Mouse (Mus musculus) gastrocnemius, postnatal 25 days (tissue): ENCODE results near the gene Il1r1. TPM values are rescaled to one million over a fixed set of nuclear protein-coding genes. Genes with fewer than 3 reads are reported as not detected.

ENCODE experiments used
- DNase-seq: peaks from one replicate; pipeline ENCODE4 v3.0.0; 2022
- total RNA-seq, 2 experiments: library from RNA; stranded (reverse); gene quantifications; 1 replicate in 1 of 2; 2 replicates in 1 of 2; pipeline ENCODE4 v1.2.3; 2021

The Il1r1 gene
- total RNA-seq, 2 experiments from 2014 or later: 1.8 to 2.3 TPM

DNA sequence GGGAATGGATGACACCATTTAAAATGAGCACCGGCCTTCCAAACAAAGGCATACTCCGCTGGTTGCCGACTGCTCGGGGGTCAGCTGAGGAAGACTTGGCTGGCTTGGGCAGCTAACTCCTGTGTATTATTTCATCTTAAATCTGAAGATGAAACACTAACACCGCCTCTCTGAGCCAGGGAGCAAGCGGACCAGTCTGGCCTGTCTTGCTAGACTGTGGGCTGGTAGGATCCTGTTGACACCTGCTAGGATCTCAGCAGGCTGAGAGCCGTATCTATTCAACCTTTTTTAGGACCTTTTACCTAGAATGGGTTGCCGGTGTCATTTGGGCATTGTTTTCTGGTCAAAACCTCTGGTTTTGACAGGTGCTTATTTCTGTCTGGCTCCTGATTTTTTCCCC lies 92.8 kb downstream of the Il1r1 start:
- DNase-seq: no peak

DNA sequence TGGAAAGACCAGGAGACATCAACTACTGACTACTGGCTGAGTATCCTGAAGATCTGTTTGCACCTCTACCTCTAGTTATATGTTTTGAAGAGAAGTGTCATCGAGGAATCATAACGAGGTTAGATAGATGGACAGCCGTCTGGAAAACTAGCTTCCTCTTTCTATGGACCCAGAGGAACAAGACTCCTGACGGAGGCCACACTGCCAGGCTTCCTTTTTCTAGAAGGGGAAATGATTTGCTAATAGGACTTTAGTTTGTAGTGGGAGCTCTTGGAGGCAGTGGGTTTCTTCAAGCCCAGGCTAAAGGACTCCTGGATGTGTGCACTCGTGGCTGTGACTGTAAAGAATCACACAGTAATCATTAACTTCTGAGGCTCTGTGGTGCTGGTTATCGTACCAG lies 96.9 kb downstream of the Il1r1 start:
- no peak for DNase-seq

DNA sequence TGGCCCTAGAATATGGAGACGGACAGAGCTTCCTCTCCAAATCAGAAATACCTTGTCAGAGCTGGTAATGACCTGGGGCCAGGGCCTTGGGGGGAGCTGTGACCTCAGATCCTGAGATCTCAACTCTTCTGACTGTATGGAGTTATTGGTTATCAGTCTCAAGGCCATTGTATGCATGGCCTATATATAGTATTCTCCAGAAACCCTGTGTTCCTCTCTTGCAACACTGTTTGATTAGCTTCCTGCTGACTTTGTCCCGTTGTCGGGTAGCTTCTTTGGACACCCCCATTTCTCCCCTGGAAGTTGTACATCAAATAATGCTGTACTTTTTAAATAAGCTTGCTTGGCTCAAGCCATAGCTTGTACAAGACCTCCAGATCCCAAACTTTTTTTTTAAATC lies 97.7 kb downstream of the Il1r1 start:
- DNase-seq: no peak

DNA sequence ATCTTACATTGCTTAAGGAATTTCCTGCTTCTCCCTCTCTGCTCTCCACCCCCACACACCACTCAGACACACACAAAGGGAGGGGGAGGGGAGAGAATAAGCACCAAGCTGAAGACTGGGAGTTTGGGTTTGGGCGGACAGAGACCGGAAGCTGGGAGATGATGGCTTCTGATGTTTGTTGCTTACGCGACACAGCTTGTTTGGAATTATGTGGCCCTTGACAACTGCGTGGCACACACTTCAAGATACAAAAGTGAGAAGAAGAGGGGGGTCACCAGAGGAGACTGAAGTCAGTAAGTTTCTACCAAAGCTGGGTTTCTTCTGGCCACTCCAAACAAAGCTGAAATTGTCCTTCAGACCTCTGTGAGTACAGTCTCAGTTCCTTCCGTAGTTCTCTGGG lies 99.6 kb downstream of the Il1r1 start, which contains the start of gene Il1rl2:
Gene Il1rl2 (plus strand): TSS at position 154 of the 400 bp plus-strand sequence.
- no peak for DNase-seq

DNA sequence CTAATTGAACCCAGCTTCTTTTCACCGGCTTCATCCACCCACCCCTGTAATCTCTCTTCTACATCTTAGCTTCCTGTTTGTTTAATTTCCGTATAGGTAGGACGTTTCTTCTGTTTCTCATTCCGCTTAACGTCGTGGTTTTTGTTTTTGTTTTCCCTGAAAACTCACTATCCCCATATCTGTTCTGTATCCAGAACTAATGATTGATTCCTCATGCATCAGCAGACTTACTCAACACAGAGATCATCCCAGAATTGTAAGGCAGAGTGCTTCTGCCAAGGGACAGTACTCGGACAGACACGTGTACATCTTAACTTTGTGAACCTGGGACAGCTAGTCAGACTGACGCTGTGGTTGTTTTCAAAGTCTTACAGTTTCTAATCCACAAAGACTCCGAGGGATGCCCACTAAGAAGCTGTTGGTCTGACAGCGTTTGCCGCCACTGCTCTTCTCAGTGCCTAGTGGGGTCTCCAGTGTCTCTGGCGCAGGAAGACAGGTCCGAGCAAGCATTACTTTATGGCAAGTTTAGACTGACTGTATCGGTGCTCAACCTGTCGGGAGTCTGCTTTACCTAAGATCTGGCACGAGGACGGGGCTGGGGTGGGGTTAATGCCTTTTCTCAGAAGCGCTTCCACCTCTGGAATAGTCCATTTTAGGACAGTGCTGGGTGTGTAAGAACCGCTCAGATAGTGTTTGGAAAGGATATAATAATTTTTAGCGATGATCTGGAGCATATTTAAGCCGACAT lies 100.2 kb downstream of the Il1r1 start:
- no peak for DNase-seq

DNA sequence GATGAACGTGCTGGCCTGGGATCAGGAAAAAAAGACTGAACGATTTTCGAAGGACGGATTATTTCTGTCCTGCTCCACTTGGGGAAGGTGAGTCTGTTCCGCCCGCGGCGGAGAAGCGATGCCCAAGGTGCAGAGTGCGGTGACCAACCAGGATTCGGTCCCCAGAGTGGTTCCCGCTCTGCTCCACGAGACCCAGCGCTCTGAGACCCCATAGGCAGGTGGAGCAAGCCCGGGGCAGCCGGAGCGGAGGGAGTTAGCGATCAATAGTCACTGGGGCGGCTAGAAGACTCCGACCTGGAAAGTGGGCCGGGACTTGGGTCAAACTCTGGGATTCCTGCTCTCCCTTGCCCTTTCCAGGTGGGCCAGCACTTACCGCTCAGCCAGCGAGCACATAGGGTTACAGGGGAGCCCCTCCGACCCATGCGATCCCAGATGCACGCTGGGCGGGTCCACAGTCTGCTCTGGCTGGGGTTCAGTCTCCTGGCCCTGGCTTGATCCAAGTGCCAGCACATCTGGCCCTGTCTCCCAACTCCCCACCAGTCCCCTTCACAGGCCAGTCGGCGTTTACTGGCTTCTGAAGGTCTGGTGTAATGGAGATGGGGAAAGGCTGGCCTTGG lies 100.9 kb downstream of the Il1r1 start:
- DNase-seq: no peak

DNA sequence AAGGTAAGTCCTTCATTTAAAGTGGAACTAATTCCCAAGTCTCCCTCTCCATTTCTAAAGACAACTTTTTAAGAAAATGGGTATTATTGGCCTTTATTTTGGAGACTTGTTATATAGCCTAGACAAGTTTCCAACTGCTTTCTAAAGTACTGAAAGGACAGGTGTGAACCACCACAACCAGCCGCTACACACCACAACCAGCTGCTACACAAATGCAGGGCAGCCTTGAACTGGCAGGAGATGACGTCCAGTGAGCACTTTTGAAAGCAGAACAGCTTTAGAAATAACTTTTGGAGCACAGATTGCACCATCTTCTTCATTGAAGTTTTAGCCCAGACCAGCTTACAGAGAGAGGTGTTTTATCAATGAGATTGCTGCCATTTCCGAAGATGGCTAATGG lies 102.7 kb downstream of the Il1r1 start:
- no peak for DNase-seq

DNA sequence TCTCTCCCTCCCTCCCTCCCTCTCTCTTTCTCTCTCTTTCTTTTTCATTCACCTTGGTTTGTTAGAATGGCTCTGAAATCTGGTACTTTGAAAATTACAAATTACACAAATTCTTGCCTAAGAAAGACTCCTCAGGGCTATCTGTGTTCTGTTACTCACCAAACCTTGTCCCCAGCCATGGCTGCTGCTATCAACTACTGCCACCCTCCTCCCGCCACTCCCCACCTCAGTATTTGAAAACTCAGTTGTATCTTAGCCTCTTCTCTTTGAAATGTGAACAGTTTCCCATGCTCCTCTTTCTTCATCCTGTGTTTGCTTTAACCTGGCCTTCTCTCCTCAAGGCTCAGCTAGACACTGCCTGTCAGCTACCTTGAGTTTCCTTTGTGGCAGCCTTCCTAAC lies 104.6 kb downstream of the Il1r1 start:
- no peak for DNase-seq

DNA sequence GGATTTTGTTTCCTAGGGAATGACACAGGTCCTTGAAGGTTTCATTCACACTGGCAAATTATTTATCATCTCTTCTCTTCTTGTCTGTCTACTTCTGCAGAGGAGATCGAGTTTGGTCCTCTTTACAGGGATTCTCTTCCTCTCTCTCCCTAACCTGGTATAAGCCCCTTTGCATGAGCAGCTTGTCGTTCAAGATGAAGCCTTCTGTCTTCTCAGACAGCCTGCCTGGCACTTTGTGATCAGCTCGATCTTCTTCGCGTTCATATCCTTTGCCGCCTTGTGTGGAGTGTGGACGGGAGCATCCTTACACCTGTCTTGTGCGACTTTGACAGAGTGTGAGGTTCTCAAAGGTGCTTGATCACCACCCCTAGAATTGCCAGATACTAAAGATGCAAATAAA lies 105.3 kb downstream of the Il1r1 start:
- no peak for DNase-seq

DNA sequence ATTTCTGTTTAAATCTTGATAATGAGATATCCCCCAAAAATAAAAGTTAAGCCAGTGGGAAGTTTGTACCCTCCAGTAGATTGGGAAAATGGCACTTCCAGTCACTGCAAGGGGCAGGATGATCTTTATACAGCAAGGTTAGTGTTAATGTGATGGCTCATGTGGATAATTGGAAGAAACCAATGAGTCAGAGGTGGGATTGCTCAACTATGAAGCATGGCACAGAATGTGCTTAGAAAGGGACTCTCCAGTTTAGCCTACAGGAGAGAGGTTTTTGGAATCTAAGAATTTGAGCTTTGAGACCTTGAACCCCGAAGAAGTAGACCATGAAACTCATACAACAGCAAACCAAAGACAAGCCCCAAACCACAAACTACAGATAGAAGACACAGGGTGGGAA lies 114.5 kb downstream of the Il1r1 start:
- DNase-seq: no peak

DNA sequence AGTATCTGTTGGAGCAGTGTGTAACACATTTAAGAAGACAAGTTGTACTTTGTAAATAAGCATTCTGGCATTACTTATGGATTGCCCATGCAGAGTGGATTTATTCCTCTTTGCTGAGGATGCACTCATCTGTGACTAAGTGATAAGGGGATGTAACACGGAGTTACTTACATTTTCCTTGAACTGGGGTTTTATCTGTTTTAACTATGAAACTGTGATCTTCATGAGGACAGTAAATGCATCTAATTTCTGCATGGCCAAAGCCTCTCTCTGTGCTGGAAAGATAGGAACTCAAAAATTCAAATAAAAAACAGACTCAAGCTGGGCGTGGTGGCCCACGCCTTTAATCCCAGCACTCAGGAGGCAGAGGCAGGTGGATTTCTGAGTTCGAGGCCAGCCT lies 115.2 kb downstream of the Il1r1 start:
- no peak for DNase-seq

DNA sequence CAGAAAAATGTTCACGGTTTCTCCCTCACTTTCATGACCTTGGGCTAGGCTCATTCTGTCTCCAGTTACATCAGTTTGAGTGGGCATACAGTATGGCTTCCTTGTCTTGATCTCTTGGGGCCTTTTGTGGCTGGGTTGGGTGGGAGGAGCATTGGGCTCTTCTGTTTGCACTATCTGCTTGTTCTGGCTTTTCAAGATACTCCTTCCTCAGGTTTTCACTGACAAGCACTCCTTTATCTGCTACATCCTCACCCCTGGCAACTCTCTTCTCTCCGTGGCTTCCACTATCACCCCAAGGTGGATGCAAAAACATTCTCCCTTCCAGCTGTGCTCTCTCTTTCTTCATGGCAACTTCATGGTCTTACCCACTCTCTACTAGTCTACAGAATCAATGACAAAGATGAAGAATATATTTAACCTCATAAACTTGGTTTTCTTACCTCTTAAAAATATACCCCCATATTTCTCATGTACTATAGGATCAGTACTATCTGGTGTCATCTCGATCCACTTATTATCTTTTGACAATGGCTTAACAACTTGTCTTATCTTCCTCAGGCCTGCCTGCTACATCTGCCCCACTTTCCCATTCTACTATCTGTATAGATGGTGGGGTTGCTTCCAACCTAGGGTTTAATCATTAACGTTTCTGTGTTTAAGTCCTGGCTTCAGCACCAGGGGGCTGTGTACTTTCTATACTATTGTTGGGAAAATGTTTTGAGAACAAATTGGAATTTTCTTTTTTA lies 127.5 kb downstream of the Il1r1 start:
- DNase-seq: no peak

DNA sequence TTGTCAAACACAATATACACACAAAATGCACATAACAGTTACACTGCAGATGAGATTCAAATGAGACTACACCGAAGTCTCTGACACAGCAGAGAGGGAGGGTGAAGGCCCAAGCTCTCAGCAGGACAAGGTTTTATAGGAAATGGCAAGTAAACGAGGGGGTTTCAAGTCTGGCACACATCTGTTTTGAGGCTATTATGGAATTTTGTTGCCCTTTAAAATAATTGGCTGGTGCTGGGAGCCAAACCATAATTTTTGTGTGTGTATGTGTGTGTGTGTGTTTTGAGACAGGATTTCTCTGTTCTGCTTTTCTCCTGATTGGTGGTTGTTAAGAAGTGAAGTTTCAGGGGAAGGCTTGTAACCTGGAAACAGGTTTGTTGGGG lies 128.0 kb downstream of the Il1r1 start:
- DNase-seq: no peak

DNA sequence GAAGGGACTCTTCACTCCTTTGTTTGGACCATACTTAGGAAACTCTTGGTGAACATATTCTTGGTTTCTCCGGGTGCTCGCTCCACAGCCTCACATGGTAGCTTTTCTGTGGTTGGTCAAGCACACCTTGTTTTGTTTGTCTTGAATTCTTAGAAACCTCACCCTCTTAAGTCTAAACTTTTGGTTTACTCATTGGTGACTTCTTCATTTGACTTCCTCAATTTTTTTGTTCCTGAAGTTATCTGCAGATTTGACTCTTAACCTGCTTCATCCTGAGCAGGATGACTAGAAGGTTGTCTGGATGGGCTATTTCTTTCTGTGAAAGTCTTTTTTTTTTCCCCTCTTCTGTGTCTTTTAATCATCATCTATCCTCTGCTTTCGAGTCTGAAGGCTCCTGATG lies 129.8 kb downstream of the Il1r1 start:
- DNase-seq: no peak

DNA sequence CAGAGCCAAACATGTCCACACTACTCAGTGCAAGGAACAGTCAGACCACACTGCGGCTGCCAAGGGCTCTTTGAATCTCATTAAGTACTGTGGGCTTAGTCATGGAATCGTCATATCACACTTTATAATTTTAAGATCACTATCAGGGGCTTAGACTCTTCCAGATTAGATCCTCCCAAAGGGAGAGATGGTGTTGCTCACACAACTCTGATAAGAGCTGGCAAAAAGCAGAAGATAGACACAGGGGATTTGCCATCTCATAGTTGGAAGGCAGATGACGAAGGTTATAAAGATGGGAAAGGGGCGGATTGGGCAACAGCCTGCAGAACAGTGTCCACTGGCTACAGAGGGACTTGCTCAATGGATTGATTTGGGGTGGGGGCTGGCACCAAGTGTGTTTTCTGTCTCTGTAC lies 130.6 kb downstream of the Il1r1 start:
- no peak for DNase-seq

DNA sequence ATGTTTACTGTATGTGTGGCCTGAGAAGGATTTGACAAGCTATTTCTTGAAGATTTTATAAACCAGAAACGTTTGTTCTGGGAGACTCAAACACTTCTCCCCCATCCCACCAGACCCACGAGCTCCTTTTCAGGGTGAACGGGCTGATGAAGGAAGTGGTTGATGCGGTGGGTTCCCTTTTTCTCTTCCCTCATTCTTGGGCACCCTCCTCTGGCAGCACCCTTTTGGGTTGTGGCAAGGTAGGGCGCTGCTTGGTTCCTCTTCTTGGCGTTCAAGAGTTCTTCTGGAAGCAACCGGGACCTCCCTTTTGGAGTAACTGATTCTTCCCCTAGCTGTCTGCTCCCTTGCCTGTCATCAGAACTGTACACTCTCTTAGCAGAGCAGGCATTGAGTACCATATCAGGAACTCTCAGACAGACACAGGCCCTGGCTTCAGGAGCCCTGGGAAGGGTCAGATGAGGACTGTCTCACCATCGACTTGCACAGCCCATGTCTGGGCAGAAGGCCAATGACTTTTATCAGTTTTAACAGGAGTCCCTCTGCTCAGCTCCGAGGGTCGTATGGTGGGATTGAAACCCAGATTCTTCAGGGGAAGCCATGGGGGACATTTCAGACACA lies 131.1 kb downstream of the Il1r1 start:
- no peak for DNase-seq

DNA sequence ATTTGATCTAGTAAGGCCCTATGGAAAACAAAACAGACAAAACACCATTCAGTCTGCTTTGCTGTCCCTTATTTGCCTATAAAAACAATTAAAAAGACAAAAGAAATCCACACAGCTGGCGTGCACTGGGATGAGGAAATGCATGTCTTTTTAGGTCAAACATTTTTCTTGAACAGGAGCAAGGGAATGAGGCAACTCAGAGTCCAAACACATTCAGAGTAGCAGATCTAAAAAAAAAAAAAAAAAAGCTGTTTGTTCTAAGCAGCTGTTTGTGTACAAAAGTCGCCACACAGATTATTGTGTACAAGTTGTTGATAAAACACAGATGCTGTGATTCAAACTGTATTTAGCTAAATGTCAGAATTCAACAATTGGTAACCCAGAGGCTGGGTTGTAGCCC lies 133.0 kb downstream of the Il1r1 start:
- DNase-seq: no peak

DNA sequence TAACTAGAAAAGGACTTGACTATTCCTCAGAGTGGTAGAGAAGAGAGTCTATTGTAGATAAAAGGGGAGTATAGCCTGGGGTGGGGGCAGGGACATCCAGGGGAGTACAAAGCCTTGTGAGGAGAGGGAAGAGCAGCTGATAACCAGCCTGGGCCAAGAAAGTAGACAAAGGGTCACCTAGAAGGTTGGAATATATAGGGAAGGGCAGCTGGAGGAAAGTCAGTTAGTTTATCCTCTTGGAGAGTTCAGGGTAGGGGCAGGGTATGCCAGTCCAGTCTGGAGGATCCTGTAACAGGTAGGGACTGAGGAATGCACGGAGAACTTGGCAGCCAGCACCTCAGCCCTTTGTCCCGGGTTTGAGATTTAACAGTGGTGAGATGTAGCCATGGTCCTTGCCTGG lies 133.5 kb downstream of the Il1r1 start:
- no peak for DNase-seq

DNA sequence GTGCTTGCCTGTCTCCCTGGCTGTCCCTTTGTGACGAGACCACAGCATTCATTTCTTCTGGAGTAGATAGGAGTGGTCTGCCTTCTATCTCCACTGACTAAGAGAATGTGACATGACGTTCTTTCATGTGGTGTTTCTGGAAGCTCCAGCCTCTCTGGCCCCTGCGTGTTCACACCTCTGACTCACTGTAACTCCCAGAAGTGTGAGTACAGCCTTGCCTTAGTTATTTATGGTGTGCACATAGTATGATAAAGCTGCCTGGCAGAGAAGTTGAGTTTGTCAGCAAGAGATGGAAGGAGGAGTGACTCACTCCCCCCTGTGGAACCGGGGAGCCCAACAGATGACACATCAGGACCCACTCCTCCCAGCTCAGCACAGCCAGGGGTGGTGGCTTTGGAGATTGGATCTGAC lies 133.9 kb downstream of the Il1r1 start:
- peak; percentile 39 for DNase-seq

DNA sequence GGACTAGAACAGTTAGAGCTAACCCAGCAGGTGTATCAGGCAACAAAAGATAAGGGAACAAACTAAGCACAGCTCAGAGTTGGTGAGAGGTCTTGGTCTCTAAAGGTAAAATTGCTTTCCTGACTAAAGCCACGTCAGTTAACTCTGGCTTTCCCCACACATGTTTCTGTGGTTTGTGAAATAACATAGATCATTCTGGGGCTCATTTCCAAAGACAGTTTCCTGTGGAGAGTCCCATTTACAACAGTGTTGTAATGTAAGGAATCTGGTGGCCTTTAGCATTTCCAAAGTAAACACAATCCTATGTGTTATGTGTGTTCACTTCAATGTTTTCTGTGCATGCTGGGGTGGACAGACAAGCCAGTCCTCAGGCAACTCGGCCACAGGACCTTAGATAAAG lies 134.9 kb downstream of the Il1r1 start:
- DNase-seq: no peak

DNA sequence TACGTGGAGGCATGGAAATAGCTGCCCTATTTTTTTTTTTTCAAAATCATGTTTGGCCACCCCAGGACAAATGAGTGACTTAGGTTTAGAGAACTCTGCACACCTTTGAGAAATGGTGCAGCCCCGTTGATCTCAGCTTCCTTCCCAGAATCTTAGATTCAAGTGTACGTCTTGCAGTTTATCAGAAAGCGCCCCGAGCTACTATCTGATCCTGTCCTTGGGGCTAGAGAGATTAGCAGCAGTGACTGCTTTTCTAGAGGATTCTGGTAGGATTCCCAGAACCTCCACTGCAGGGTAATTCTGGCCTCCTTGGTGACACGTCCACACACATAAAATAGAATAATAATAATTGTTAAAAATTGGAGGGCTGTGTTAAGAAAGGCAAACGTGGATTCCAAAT lies 136.1 kb downstream of the Il1r1 start:
- no peak for DNase-seq

DNA sequence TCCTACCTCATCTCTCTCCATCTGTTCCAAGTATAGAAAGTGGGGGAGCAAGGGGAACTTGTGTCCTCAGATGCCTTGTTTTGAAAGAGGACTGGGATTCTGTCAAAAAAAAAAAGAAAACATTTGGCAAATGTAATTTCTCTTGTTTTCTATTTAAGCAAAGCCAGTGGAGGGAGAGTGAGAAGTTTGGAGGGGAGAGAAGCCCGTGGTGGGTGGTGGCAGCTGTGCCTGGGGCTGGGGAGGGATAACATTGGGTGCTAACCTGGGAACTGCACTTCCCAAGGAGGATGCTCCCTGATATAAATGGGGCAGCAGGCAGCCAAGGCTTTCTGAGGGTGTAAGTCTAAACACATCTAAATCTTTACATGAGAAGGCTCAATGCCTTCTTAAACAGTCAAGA lies 136.7 kb downstream of the Il1r1 start:
- DNase-seq: no peak

DNA sequence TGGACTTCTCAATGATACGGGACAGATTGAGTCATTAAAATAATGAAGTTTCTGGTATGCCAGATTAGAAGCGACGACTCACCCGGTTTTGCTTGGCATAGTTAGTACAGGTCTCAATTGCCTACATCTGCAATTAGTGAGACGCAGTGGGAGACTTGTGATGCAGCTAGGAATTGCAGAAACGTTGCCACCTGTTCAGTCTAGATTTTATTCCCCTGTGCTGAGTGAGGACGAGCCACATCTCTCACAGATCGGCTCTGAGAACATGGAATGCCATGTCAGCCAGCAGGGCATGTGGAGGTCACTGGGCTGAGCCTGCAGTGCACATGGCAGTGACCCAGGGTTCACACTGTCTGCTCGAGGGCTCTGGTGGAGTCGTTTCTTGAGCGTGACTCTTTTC lies 137.9 kb downstream of the Il1r1 start:
- DNase-seq: no peak
